In the genomic region with DNA sequence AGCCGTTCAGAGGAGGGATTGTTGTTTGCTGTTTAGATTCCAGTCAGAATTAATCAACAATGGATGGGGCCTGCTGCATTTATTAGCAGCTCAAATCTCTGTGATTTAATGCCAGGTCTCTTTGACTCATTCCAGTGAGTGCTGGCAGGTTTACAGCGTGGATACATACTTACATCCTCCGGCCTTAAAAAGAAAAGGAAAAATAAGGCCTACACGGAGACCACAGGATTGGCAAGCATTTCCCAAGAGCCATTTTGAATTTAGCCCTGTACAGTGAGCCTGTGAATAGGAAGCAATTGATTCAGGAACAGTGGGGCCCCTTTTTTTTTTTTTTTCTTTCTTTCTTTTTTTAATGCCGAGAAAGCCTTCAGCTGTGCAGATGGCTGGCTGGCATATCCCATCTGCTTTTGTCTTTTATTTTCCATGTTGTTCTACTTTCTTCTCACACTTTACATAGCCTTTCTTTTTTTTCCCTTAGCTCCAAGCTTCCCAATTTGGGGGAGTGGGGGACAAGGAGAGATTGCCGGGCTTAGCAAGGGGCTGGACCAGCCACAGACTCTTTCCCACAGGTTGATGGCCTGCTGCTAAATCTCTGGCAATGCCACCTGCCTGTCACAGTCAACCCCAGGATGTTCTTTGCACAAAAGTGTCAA, we compare ENCODE assay signal across 9 mouse cellular contexts.
A peak's percentile ranks its signal among the peaks of the same experiment; 100 is the strongest.
DNase-seq lines count a peak whose midpoint lies in the region; ATAC-seq lines count a peak whose summit lies in the region.
"Had no signal": no experiment of that assay in that cellular context is flagged by ENCODE, and none has a peak within 500 bp of the region (broad histone marks: within the 10 kb centered on the region; RNA-seq: fewer than 3 reads in every experiment).

No protein-coding gene starts in this region.

- 29% methylated on average over 6 of the region's 6 CpGs for WGBS in hindbrain, embryonic 15.5 days
- WGBS in midbrain, embryonic 13.5 days, result 25% methylated on average over 6 of the region's 6 CpGs

- no peaks in the 10 kb centered on the region for H3K9me3 ChIP-seq in hindbrain, embryonic 15.5 days
- H3K9me3 ChIP-seq in midbrain, embryonic 13.5 days, result no peaks in the 10 kb centered on the region

- H3K27ac ChIP-seq in hindbrain, embryonic 15.5 days (replicated peaks), result peak overlapping the region; percentile 46
- 0 out of 2 replicates have a peak overlapping the region, but pooled peaks have one; percentile 14 for H3K27ac ChIP-seq in midbrain, embryonic 13.5 days

- intact Hi-C loops in heart, postnatal 36 days (cut with DNase I), result no loop called here

- no peaks in the 10 kb centered on the region for H3K4me1 ChIP-seq in hindbrain, embryonic 15.5 days (replicated peaks)
- H3K4me1 ChIP-seq in midbrain, embryonic 13.5 days (replicated peaks), result peaks cover 14% of the 10 kb centered on the region

- no peak overlapping the region for H3K4me3 ChIP-seq in hindbrain, embryonic 15.5 days
- no peak overlapping the region for H3K4me3 ChIP-seq in midbrain, embryonic 13.5 days (replicated peaks)

- no peaks in the 10 kb centered on the region for H3K36me3 ChIP-seq in hindbrain, embryonic 15.5 days
- no peaks in the 10 kb centered on the region for H3K36me3 ChIP-seq in midbrain, embryonic 13.5 days

- no peak overlapping the region for H3K4me2 ChIP-seq in hindbrain, embryonic 15.5 days
- H3K4me2 ChIP-seq in midbrain, embryonic 13.5 days (replicated peaks), result no peak overlapping the region

- peak; percentile 85 for DNase-seq in heart, adult 11 months
- no peak for DNase-seq in heart, postnatal 36 days
- DNase-seq in cerebellum, adult 9-10 months, result peak; percentile 65
- no peak for DNase-seq in spleen, postnatal 36 days (ENCODE audit: low spot score in 2 of 2)
- DNase-seq in urinary bladder, postnatal 10 days (ENCODE audit: low spot score), result no peak
- no peak for DNase-seq in gastrocnemius, postnatal 25 days
- DNase-seq: adrenal gland, postnatal 36 days had no signal

- ATAC-seq in hindbrain, embryonic 15.5 days (ENCODE audit: low FRiP score, low read depth), result peak; percentile 80
- peak; percentile 87 for ATAC-seq in midbrain, embryonic 13.5 days

- H3K27me3 ChIP-seq in hindbrain, embryonic 15.5 days, result no peaks in the 10 kb centered on the region
- no peaks in the 10 kb centered on the region for H3K27me3 ChIP-seq in midbrain, embryonic 13.5 days

- no peak overlapping the region for H3K9ac ChIP-seq in hindbrain, embryonic 15.5 days
- no peak overlapping the region for H3K9ac ChIP-seq in midbrain, embryonic 13.5 days (replicated peaks)

Comparison
In these comparisons a context has a peak if more than half of its experiments do, and no peak if none do; other contexts are left out.
1. DNase-seq: peak in heart, adult 11 months (single experiment) and cerebellum, adult 9-10 months (single experiment); none in heart, postnatal 36 days (0 of 2), spleen, postnatal 36 days (0 of 2), urinary bladder, postnatal 10 days (single experiment) and gastrocnemius, postnatal 25 days (single experiment).